19 mouse cellular contexts compared by ENCODE assay signal in genomic region chr6:97589581-97589980, GRCm38 (mm10). TPM values are rescaled to one million over a fixed set of nuclear protein-coding genes. Genes with fewer than 3 reads are reported as not detected.
A peak's percentile ranks its signal among the peaks of the same experiment; 100 is the strongest.
DNase-seq lines count a peak whose midpoint lies in the region; ATAC-seq and TF ChIP-seq lines count a peak whose summit lies in the region.
"Had no signal": no experiment of that assay in that cellular context is flagged by ENCODE, and none has a peak within 500 bp of the region (broad histone marks: within the 10 kb centered on the region; RNA-seq: fewer than 3 reads in every experiment).

No protein-coding gene starts in this region.

- no peaks in the 10 kb centered on the region for H3K27me3 ChIP-seq in forebrain, embryonic 14.5 days (replicated peaks; ENCODE audit: control insufficient read depth, insufficient read depth, low read length)
- H3K27me3 ChIP-seq in forebrain, embryonic 12.5 days: no peaks in the 10 kb centered on the region
- no peaks in the 10 kb centered on the region for H3K27me3 ChIP-seq in forebrain, embryonic 16.5 days (replicated peaks; ENCODE audit: control insufficient read depth, insufficient read depth, low read length)
- H3K27me3 ChIP-seq: embryonic facial prominence, embryonic 13.5 days; heart, embryonic 12.5 days; intestine, embryonic 15.5 days had no signal

- no peaks in the 10 kb centered on the region for H3K9me3 ChIP-seq in forebrain, embryonic 14.5 days (replicated peaks; ENCODE audit: control insufficient read depth, low read length)
- no peaks in the 10 kb centered on the region for H3K9me3 ChIP-seq in forebrain, embryonic 12.5 days
- no peaks in the 10 kb centered on the region for H3K9me3 ChIP-seq in forebrain, embryonic 16.5 days (ENCODE audit: control insufficient read depth, low read length)
- H3K9me3 ChIP-seq: embryonic facial prominence, embryonic 13.5 days; heart, embryonic 12.5 days; hindbrain, embryonic 10.5 days; intestine, embryonic 15.5 days had no signal

- peak; percentile 30; the same call in 1 of the 2 replicates for ATAC-seq in forebrain, embryonic 14.5 days
- ATAC-seq in forebrain, embryonic 12.5 days (ENCODE audit: low FRiP score): no peak
- ATAC-seq in forebrain, embryonic 16.5 days: no peak
- ATAC-seq: intestine, embryonic 15.5 days had no signal

- H3K27ac ChIP-seq in forebrain, embryonic 14.5 days (ENCODE audit: low read depth, low read length): peak overlapping the region; percentile 63
- no peak overlapping the region; the same call in 1 of the 2 replicates for H3K27ac ChIP-seq in forebrain, embryonic 12.5 days
- peak overlapping the region; percentile 50 for H3K27ac ChIP-seq in layer of hippocampus, adult 2 months
- H3K27ac ChIP-seq in forebrain, embryonic 16.5 days (ENCODE audit: low read length): peak overlapping the region; percentile 81
- H3K27ac ChIP-seq: embryonic facial prominence, embryonic 13.5 days; gastrocnemius, adult 2 months; hindbrain, embryonic 10.5 days; intestine, embryonic 15.5 days had no signal

- peaks cover 5% of the 10 kb centered on the region for H3K4me1 ChIP-seq in forebrain, embryonic 14.5 days (ENCODE audit: control insufficient read depth, insufficient read depth, low read length)
- H3K4me1 ChIP-seq in forebrain, embryonic 12.5 days: peaks cover 20% of the 10 kb centered on the region; the same call in 1 of the 2 replicates
- peaks cover 17% of the 10 kb centered on the region for H3K4me1 ChIP-seq in forebrain, embryonic 16.5 days (replicated peaks; ENCODE audit: control insufficient read depth, insufficient read depth, low read length)
- H3K4me1 ChIP-seq: intestine, embryonic 15.5 days had no signal

- no peak for TF ChIP-seq CTCF in layer of hippocampus, adult 2 months (conservative IDR thresholded peaks at IDR 0.05)

- H3K36me3 ChIP-seq in forebrain, embryonic 14.5 days (ENCODE audit: control insufficient read depth, insufficient read depth, low read length): no peaks in the 10 kb centered on the region
- no peaks in the 10 kb centered on the region for H3K36me3 ChIP-seq in forebrain, embryonic 12.5 days (replicated peaks)
- H3K36me3 ChIP-seq in forebrain, embryonic 16.5 days (ENCODE audit: control insufficient read depth, insufficient read depth): no peaks in the 10 kb centered on the region
- H3K36me3 ChIP-seq: embryonic facial prominence, embryonic 13.5 days; heart, embryonic 12.5 days; intestine, embryonic 15.5 days had no signal

- no peak overlapping the region for H3K4me2 ChIP-seq in forebrain, embryonic 14.5 days (ENCODE audit: low read length)
- H3K4me2 ChIP-seq in forebrain, embryonic 12.5 days: no peak overlapping the region
- H3K4me2 ChIP-seq in forebrain, embryonic 16.5 days (ENCODE audit: low read length): peak overlapping the region; percentile 16; the same call in 1 of the 2 replicates
- H3K4me2 ChIP-seq: embryonic facial prominence, embryonic 13.5 days; heart, embryonic 12.5 days; intestine, embryonic 15.5 days had no signal

- 47% methylated on average over 3 of the region's 3 CpGs for WGBS in forebrain, embryonic 14.5 days
- WGBS in forebrain, embryonic 12.5 days: 80% methylated on average over 3 of the region's 3 CpGs
- WGBS in forebrain, embryonic 16.5 days: 32% methylated on average over 3 of the region's 3 CpGs

- no peak overlapping the region for H3K9ac ChIP-seq in forebrain, embryonic 14.5 days (ENCODE audit: low read length)
- no peak overlapping the region for H3K9ac ChIP-seq in forebrain, embryonic 12.5 days
- H3K9ac ChIP-seq in forebrain, embryonic 16.5 days (replicated peaks; ENCODE audit: low read depth, low read length): no peak overlapping the region
- H3K9ac ChIP-seq: embryonic facial prominence, embryonic 13.5 days; heart, embryonic 12.5 days; intestine, embryonic 15.5 days had no signal

- peak; percentile 54 for DNase-seq in forebrain, embryonic 14.5 days (ENCODE audit: low spot score)
- no peak for DNase-seq in layer of hippocampus, adult 2 months (ENCODE audit: low spot score in 2 of 2)
- DNase-seq in layer of hippocampus, adult 9-11 months: no peak
- DNase-seq in brain, adult 2 months (ENCODE audit: low read depth, low spot score): peak; percentile 35
- no peak for DNase-seq in kidney, adult 8-10 months
- DNase-seq: adrenal gland, adult 2 months; adrenal gland, postnatal 25 days; cerebellum, adult 11-12 months; cerebellum, adult 9-10 months; cerebellum, postnatal 25 days; gastrocnemius, adult 2 months; gastrocnemius, postnatal 25 days; kidney, adult 18-20 months had no signal

- H3K4me3 ChIP-seq in forebrain, embryonic 14.5 days (ENCODE audit: low read depth, low read length): no peak overlapping the region
- H3K4me3 ChIP-seq in forebrain, embryonic 12.5 days (replicated peaks): no peak overlapping the region
- H3K4me3 ChIP-seq in layer of hippocampus, adult 2 months: no peak overlapping the region
- no peak overlapping the region for H3K4me3 ChIP-seq in forebrain, embryonic 16.5 days (replicated peaks; ENCODE audit: low read length)
- H3K4me3 ChIP-seq: embryonic facial prominence, embryonic 13.5 days; gastrocnemius, adult 2 months; heart, embryonic 12.5 days; hindbrain, embryonic 10.5 days; intestine, embryonic 15.5 days had no signal

RNA-seq across cellular contexts. Expression of gene Frmd4b, which starts 27.8 kb away (rescaled TPM):
- 38.2 and 39.9 TPM in 2 replicates for polyA plus RNA-seq in forebrain, embryonic 14.5 days (2014; fragmentation: Nextera tagmentation; extraction: Ambion mirVana)
- 39.4 and 44.6 TPM in 2 replicates for polyA plus RNA-seq in forebrain, embryonic 12.5 days (2016; fragmentation: Nextera tagmentation; extraction: Ambion mirVana)
- total RNA-seq in layer of hippocampus, adult 2 months (2021): 10 to 100 TPM; 28.0 to 32.5 TPM
- polyA plus RNA-seq in forebrain, embryonic 16.5 days (2015; fragmentation: Nextera tagmentation; extraction: Ambion mirVana): 50.0 and 59.1 TPM in 2 replicates

Comparison
In these comparisons a context has a peak if more than half of its experiments do, and no peak if none do; other contexts are left out.
1. DNase-seq: peak in forebrain, embryonic 14.5 days (single experiment) and brain, adult 2 months (single experiment); none in layer of hippocampus, adult 2 months (0 of 2), layer of hippocampus, adult 9-11 months (single experiment) and kidney, adult 8-10 months (0 of 2).